Mouse (Mus musculus): ENCODE data around the gene Hoxb6. TPM values are rescaled to one million over a fixed set of nuclear protein-coding genes. Genes with fewer than 3 reads are reported as not detected.

Gene Hoxb6
- total and polyA plus RNA-seq, 3 experiments, result 33.0 to 210 (median 72.2) TPM

GRCm38 (mm10) chr11:96284774-96285734 lies 7.2 kb upstream of the Hoxb6 start:
- peak; percentile 90 for DNase-seq

DNA sequence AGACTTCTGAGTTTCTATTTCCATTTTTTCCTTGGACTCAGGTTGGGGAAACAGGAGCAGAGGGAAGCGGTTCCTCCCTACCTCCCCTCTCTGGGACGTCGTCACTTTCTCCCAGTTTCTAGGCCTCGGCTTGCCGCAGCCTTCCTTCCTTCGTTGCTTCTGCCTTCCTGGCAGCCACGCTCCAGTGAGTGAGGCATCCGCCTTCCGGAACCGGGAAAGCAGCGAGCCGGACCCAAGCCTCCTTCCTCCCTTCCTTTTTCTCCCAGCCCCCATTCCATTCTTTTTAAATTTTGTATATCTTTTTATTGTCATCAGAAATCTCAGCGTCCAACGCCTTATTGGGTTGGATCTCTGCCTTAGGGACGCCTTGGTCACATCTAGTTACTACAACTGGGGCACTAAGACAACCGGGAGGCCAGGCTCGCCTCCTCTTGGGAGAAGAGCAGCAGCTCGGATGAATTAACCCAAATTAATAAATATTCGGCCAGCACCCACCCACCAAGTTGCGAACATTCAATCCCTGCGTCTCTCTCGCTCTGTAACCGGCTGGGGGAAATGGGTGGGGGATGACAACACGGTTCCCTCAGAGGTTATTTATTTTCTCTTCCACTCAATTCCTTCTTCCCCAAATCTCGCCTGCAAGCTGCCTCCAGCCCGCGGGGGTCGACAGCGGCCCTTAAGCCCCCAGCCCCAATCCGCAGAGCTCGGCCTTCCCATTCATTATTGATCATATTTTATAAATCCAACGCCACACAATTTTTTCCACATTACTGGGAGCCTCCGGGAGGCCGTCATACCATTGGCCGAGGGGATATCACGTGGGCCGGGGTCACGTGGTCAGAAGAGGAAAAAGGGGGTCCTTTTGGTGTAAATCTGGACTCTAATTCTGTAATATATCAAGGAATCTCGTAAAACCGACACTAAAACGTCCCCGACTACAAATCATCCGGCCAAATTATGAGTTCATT lies 6.2 kb upstream of the Hoxb6 start, which contains the start of gene Hoxb7:
TSS of gene Hoxb7 (plus strand) at position 853 of the 968 bp plus-strand sequence.
- DNase-seq, result peak; percentile 93

DNA sequence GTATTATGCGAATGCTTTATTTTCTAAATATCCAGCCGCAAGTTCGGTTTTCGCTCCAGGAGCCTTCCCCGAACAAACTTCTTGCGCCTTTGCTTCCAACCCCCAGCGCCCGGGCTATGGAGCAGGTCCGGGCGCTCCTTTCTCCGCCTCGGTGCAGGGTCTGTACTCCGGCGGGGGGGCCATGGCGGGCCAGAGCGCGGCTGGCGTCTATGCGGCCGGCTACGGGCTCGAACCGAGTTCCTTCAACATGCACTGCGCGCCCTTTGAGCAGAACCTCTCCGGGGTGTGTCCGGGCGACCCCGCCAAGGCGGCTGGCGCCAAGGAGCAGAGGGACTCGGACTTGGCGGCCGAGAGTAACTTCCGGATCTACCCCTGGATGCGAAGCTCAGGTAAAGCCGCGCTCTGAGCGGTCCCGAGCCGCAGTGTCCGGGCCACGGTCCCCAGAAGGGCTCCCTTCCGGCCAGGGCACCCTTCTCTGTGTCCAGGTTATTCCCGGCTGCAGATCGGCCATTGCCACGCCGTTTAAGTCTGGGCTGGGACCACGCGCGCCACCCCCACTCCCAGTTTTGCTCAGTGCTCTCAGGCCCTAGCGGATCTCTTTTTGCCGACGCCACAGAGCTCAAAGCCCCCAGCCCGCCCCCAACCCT lies 5.4 kb upstream of the Hoxb6 start:
- DNase-seq, result peak; percentile 81

DNA sequence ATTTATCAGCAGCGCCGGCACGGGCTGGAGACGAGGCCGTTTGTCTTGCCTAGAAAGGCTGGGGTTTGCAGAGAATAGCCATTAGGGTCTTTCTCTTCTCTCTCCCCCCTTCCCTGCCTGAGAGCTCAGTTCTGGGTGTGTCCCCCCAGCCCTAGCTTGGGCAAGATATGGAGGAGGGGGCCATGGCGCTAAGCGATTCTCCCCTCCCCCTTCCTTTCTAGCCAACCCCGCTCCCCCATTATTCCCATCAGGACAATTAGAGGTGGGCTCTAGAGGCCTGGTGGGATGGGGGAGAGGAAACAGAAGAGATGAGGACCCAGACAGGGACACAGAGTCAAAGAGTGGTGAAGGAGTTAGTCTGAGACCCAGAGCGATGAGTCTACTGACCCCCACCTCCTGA lies 4.9 kb upstream of the Hoxb6 start:
- DNase-seq, result no peak

DNA sequence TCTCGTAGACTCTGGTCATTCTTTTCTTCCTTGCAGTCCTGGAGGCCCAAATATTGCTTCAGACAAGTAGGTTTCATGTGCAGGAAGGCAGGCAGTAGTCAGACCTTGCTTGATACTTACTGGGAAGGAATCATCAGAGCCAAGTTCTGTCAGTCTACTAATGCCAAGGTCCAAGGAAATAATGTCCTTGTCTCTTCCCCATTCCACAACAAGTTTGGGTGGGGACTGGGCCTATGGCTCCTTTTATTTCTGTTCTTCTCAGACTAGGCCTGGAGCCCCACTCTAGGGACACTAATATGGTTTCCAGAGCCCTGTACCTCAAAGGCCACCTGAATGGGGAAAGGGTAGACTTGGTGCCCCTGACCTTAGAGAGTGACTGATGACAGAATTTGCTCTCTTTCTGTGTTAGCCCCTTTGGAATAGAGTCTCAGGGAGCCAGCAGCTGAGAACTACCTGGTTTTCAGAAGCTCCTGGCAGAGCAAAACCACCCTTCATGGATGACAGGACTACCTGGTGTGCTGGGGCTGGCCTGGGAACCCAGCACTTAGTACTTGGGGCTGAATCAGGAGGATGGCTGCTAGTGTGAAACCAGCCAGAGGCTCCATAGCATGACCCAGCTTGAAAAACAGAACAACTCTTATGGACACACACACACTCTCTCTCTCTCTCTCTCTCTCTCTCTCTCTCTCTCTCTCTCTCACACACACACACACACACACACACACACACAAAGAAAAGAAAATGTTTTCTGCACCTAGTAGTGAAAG lies 3.6 kb upstream of the Hoxb6 start:
- DNase-seq, result peak; percentile 75

DNA sequence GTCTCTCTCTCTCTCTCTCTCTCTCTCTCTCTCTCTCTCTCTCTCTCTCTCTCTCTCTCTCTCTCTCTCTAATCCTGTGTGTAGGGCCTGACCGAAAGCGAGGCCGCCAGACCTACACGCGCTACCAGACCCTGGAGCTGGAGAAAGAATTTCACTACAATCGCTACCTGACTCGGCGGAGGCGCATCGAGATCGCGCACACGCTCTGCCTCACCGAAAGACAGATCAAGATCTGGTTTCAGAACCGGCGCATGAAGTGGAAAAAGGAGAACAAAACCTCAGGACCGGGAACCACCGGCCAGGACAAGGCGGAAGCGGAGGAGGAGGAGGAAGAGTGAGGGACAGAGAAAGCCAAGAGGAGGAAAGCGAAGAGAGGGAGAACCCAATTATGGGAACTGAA lies 3.0 kb upstream of the Hoxb6 start:
- no peak for DNase-seq

- no peak for DNase-seq
These were observed 2.4 kb upstream of the Hoxb6 start for GRCm38 (mm10) chr11:96289837-96290236.

- no peak for DNase-seq
These were observed 1.4 kb upstream of the Hoxb6 start for GRCm38 (mm10) chr11:96290705-96291355.

GRCm38 (mm10) chr11:96292565-96293301 lies 457 bp downstream of the Hoxb6 start:
- DNase-seq, result peak; percentile 78

DNA sequence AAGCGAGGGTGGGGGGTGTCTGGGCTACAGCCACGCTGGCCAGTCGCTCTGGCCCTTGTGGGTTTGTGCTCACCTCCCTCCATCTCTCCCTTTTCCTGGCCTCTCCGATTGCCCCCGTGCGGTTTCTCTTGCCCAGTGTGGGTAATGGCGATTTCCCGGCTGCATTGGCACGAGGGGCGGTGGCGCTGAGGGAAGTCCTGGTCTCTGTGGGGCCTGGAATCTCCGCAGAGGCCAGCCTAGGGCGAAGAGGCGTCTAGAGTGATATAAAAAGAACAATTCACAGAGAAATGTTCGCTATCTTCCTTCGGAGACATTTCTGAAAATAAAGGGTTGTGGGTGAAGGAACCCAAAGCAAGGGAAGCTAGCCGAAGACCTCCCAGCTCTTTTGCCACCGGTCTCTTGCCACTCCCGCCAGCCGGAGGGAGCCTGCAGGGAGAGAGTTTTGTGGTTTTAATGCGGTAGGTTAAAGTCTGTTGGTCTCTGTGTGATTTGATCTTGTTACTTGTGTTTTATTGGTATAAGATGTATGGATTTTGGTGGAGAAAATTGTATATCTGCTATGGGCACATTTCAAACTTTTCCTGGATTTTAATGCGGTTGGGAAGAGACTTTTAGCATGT lies 1.1 kb downstream of the Hoxb6 start:
- DNase-seq, result no peak

GRCm38 (mm10) chr11:96294245-96295091 lies 2.2 kb downstream of the Hoxb6 start:
- DNase-seq, result peak; percentile 92

DNA sequence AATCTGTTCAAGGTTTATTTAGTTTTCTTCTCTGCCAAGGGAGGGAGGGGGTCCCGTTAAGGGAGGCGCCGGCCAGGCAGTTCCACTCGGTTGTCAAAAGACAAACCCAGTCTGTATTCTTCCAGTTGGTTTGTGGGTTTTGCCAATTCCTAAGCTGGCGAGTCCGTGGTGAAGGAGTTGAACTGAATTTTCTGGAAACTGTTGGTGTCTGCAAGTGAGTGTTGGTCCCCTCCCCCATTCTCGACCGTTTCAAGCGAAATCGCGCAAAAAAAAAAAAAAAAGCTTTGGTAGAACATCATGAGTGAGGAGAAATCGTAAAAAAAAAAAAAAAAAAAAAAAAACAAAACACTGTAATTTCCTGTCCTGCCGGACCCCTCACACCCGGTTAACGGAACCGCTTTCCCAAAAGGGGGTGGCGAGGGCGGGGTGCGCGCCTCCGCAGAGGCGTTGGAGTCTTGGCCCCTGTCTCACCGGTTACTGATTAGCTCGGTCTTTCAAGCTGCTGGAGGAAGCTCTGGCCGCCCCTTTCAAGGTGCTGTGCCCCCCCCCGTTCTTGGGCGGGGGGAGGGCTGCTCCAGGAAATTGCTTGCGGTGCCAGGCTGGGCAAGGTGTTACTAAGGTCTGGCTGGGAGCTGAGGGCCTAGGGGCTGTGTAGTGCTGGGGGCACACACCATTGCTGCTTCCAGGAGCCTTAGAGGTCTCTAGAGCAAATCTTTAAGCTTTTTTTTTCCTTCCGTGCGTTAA lies 3.0 kb downstream of the Hoxb6 start:
- peak; percentile 73 for DNase-seq

GRCm38 (mm10) chr11:96296997-96297396 lies 4.7 kb downstream of the Hoxb6 start:
- no peak for DNase-seq

DNA sequence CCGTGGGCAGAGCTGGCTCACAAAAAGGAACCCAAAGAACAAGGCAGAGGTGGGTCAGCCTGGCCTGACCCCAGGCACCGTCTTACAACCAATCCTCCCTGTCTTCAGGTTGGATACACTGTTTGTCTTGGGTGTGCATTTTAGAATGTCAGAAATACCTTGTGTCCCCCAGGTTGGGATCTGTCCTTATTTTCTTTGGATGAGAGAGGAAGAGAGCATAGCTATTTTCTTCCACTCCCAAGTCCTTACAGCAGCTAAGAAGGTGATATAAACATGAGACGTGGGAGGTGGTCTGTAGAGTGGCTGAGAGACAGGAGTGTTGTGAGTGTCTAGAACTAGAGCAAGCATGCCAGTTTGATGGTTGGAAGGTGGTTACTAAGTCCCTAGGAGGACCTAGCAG lies 5.2 kb downstream of the Hoxb6 start:
- no peak for DNase-seq

DNA sequence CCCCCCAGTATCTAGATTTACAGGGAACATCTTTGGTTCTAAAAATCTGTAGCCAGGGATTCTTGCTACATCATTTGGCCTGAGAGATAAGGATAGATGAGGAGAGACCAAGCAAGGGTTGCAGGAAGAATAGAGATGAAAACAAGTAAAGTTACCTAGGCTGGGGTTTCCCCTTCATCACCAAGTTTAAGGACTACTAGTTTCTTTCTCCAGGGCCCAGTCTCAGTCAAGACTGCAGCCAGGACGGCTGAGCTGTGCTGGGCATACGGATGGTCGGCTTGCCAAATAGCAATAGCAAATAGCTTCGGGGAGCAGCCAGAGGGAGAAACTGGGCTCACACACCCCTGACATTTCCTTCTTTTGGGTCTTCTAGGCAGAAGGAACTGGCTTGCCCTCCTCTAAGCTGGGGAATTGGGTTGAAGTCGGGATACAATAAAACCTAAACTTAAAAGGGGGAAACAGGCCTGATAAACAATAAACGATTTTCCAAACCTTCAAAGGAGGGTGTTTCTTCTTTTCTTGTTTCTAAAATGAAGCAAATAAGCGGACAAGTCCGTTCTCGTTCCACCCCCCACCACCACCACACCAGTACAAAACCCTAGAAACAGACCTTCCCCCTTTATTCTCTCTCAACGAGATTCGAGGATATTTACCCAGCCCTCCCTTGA lies 5.8 kb downstream of the Hoxb6 start:
- DNase-seq, result no peak

GRCm38 (mm10) chr11:96298895-96299667 lies 6.8 kb downstream of the Hoxb6 start:
- DNase-seq, result peak; percentile 91

Data from adrenal gland, adult 2 months (tissue).